Mouse (Mus musculus): ENCODE measurements at regions not wholly inside any gene's neighbourhood (a gene's known extent, or its start where the extent isn't known, plus 50 kb on each side); places are given as distances from the start of the nearest gene placed in this dataset.

GRCm38 (mm10) chr17:45884021-45884722 is 148.0 kb downstream of the Vegfa start:
- TF ChIP-seq ZC3H11A (IDR thresholded peaks at IDR 0.05; ENCODE audit: low read depth, low read length), result no peak
- no peak for TF ChIP-seq NRF1 (IDR thresholded peaks at IDR 0.05; ENCODE audit: insufficient read depth, low read depth, low read length, poor library complexity, severe bottlenecking)
- TF ChIP-seq MXI1 (IDR thresholded peaks at IDR 0.05; ENCODE audit: low read depth, low read length), result no peak
- TF ChIP-seq MYB (IDR thresholded peaks at IDR 0.05; ENCODE audit: low read depth, low read length), result no peak
- no peak for TF ChIP-seq ZNF384 (IDR thresholded peaks at IDR 0.05; ENCODE audit: low read depth, low read length)
- TF ChIP-seq UBTF (IDR thresholded peaks at IDR 0.05; ENCODE audit: borderline replicate concordance, insufficient read depth, low read depth, low read length), result no peak
- TF ChIP-seq RAD21 (IDR thresholded peaks at IDR 0.05; ENCODE audit: low read depth, low read length), result no peak
- TF ChIP-seq MYC (IDR thresholded peaks at IDR 0.05; ENCODE audit: low read depth, low read length), result no peak
- H3K9me3 ChIP-seq (replicated peaks; ENCODE audit: insufficient read depth, low read length), result no peaks in the 10 kb centered on the region
- H3K27me3 ChIP-seq (ENCODE audit: control insufficient read depth in 1 of 2, insufficient read depth in 2 of 2, low read length in 2 of 2), result no peaks in the 10 kb centered on the region; a peak in 1 of 4 replicates

GRCm38 (mm10) chr17:45882682-45883081 is 149.0 kb upstream of the 1600014C23Rik start:
- H3K79me2 ChIP-seq (ENCODE audit: control insufficient read depth, insufficient read depth, low read length, poor library complexity), result no peaks in the 10 kb centered on the region
- no peaks in the 10 kb centered on the region; a peak in 1 of 4 replicates for H3K27me3 ChIP-seq (ENCODE audit: control insufficient read depth in 1 of 2, insufficient read depth in 2 of 2, low read length in 2 of 2)
- no peaks in the 10 kb centered on the region for H3K36me3 ChIP-seq (ENCODE audit: control insufficient read depth in 1 of 2, insufficient read depth in 2 of 2, low read length in 2 of 2)
- DNase-seq (ENCODE audit: low read depth, low spot score), result no peak
- H3K4me3 ChIP-seq (ENCODE audit: control insufficient read depth in 1 of 2, insufficient read depth in 1 of 2, low read depth in 2 of 2, low read length in 2 of 2), result no peak overlapping the region
- H3K4me1 ChIP-seq (ENCODE audit: control insufficient read depth in 1 of 2, insufficient read depth in 2 of 2, low read length in 2 of 2), result no peaks in the 10 kb centered on the region
- no peak overlapping the region for H3K27ac ChIP-seq (ENCODE audit: control insufficient read depth, low read depth, low read length)
- H3K9ac ChIP-seq (ENCODE audit: control insufficient read depth, low read depth, low read length, poor library complexity, severe bottlenecking), result no peak overlapping the region
- H3K9me3 ChIP-seq (replicated peaks; ENCODE audit: insufficient read depth, low read length), result no peaks in the 10 kb centered on the region
- TF ChIP-seq NELFE (IDR thresholded peaks at IDR 0.05; ENCODE audit: low read depth, low read length), result no peak
- no peak for TF ChIP-seq USF2 (IDR thresholded peaks at IDR 0.05; ENCODE audit: borderline replicate concordance in 1 of 2, insufficient read depth in 1 of 2, low read depth in 1 of 2, low read length in 2 of 2)
- TF ChIP-seq TAL1 (IDR thresholded peaks at IDR 0.05; ENCODE audit: low read length), result no peak

More at GRCm38 (mm10) chr17:45884021-45884722, 148.0 kb downstream of the Vegfa start:
- no peaks in the 10 kb centered on the region for H3K36me3 ChIP-seq (ENCODE audit: control insufficient read depth in 1 of 2, insufficient read depth in 2 of 2, low read length in 2 of 2)
- no peak overlapping the region for H3K9ac ChIP-seq (ENCODE audit: control insufficient read depth, low read depth, low read length, poor library complexity, severe bottlenecking)
- no peak overlapping the region for H3K27ac ChIP-seq (ENCODE audit: control insufficient read depth, low read depth, low read length)
- H3K4me1 ChIP-seq (ENCODE audit: control insufficient read depth in 1 of 2, insufficient read depth in 2 of 2, low read length in 2 of 2), result no peaks in the 10 kb centered on the region
- DNase-seq (ENCODE audit: low read depth, low spot score), result peak; percentile 17
- H3K79me2 ChIP-seq (ENCODE audit: control insufficient read depth, insufficient read depth, low read length, poor library complexity), result no peaks in the 10 kb centered on the region
- H3K4me3 ChIP-seq (ENCODE audit: control insufficient read depth in 1 of 2, insufficient read depth in 1 of 2, low read depth in 2 of 2, low read length in 2 of 2), result no peak overlapping the region

- TF ChIP-seq MEF2A (IDR thresholded peaks at IDR 0.05; ENCODE audit: extremely low read depth, insufficient replicate concordance, low read depth, low read length, poor library complexity, severe bottlenecking) (no peak), POLR2A (IDR thresholded peaks at IDR 0.05; ENCODE audit: control insufficient read depth in 1 of 2, insufficient read depth in 1 of 2, low read depth in 1 of 2, low read length in 2 of 2, poor library complexity in 1 of 2) (no peak), GABPA (IDR thresholded peaks at IDR 0.05; ENCODE audit: low read depth, low read length) (no peak), USF1 (IDR thresholded peaks at IDR 0.05; ENCODE audit: low read depth, low read length) (no peak), MAX (IDR thresholded peaks at IDR 0.05; ENCODE audit: low read length) (no peak), MYC (IDR thresholded peaks at IDR 0.05; ENCODE audit: low read depth, low read length) (no peak), USF2 (IDR thresholded peaks at IDR 0.05; ENCODE audit: borderline replicate concordance in 1 of 2, insufficient read depth in 1 of 2, low read depth in 1 of 2, low read length in 2 of 2) (no peak), SIN3A (IDR thresholded peaks at IDR 0.05; ENCODE audit: low read length) (no peak), E2F4 (IDR thresholded peaks at IDR 0.05; ENCODE audit: borderline replicate concordance, low read depth, low read length) (no peak), HCFC1 (IDR thresholded peaks at IDR 0.05; ENCODE audit: low read depth, low read length) (no peak), NRF1 (IDR thresholded peaks at IDR 0.05; ENCODE audit: insufficient read depth, low read depth, low read length, poor library complexity, severe bottlenecking) (no peak)
- Histone ChIP-seq H3K9ac (ENCODE audit: control insufficient read depth, low read depth, low read length, poor library complexity, severe bottlenecking) (no peak overlapping the region), H3K9me3 (replicated peaks; ENCODE audit: insufficient read depth, low read length) (no peaks in the 10 kb centered on the region), H3K36me3 (ENCODE audit: control insufficient read depth in 1 of 2, insufficient read depth in 2 of 2, low read length in 2 of 2) (no peaks in the 10 kb centered on the region), H3K79me2 (ENCODE audit: control insufficient read depth, insufficient read depth, low read length, poor library complexity) (no peaks in the 10 kb centered on the region), H3K4me1 (ENCODE audit: control insufficient read depth in 1 of 2, insufficient read depth in 2 of 2, low read length in 2 of 2) (no peaks in the 10 kb centered on the region), H3K27ac (ENCODE audit: control insufficient read depth, low read depth, low read length) (no peak overlapping the region), H3K4me3 (ENCODE audit: control insufficient read depth in 1 of 2, insufficient read depth in 1 of 2, low read depth in 2 of 2, low read length in 2 of 2) (no peak overlapping the region), H3K27me3 (ENCODE audit: control insufficient read depth in 1 of 2, insufficient read depth in 2 of 2, low read length in 2 of 2) (no peaks in the 10 kb centered on the region)
- DNase-seq (ENCODE audit: low read depth, low spot score), result no peak
Observed at GRCm38 (mm10) chr17:45881284-45881683, 147.6 kb upstream of the 1600014C23Rik start.
